Mouse (Mus musculus): ENCODE measurements at regions not wholly inside any gene's neighbourhood (a gene's known extent, or its start where the extent isn't known, plus 50 kb on each side); places are given as distances from the start of the nearest gene placed in this dataset.

DNA sequence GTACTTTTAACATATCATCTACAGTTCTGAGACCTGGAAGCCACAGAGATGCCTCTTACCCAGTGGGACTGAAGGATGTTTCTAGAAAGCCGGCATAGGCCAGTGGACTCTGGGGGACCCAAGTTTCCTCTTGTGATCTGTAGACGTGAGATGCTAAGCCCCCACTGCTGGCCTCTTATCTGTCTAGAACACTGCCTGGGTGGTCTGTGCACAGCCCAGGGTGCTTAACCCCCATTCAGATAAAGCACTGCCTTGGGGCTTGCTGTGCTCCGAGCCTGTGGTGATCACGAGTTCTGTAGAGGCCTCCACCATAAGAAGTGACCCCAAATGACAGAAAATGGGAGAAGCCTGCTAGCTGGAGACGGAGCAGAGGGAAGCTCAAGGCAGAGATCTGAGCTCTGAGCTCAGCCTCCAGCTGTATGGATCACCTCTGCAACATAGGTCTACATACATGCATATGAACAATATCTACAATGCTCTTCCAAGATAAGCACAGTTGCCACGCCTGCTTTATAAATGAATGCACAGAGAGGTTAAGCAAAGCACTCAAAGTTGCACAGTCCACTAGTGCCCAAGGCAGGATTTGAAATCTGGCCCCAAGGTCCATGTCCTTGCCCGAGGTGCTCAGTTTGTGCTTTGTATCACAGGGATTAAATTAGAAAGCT, 137.7 kb upstream of the Ubl3 start:
- Histone ChIP-seq H3K4me2 (ENCODE audit: insufficient read depth, low read depth, poor library complexity, severe bottlenecking) (no peak overlapping the region), H3K4me3 (replicated peaks in 1 of 3; ENCODE audit: low read depth in 2 of 3, low read length in 2 of 3, poor library complexity in 1 of 3) (no peak overlapping the region), H3K9ac (ENCODE audit: insufficient read depth, low read depth) (no peak overlapping the region), H3K79me2 (replicated peaks; ENCODE audit: control insufficient read depth, extremely low read depth, insufficient read depth, poor library complexity, severe bottlenecking) (no peaks in the 10 kb centered on the region), H3K36me3 (replicated peaks in 1 of 2; ENCODE audit: control insufficient read depth in 1 of 2, insufficient read depth in 1 of 2, low read length in 1 of 2) (no peaks in the 10 kb centered on the region), H3K27me3 (replicated peaks) (no peaks in the 10 kb centered on the region), H3K9me3 (replicated peaks; ENCODE audit: low read length) (peaks cover under 1% of the 10 kb centered on the region), H3K4me1 (ENCODE audit: control insufficient read depth in 1 of 2, insufficient read depth in 2 of 2) (peaks cover 7 to 20% of the 10 kb centered on the region in 2 experiments; a peak in 3 of 4 replicates), H3K27ac (ENCODE audit: insufficient read depth, low read depth) (no peak overlapping the region)
- DNase-seq (ENCODE audit: extremely low read depth), result no peak
- TF ChIP-seq SIN3A (IDR thresholded peaks at IDR 0.05; ENCODE audit: low read length), result no peak
- in situ Hi-C loops (cut with MboI; ENCODE audit: low pct_ligation_motif_present, low pct_unique_long_range_greater_than_20kb, low sequenced_read_pairs), result no loop called here
- dilution Hi-C loops (cut with MboI; ENCODE audit: extremely low pct_ligation_motif_present, extremely low pct_unique_long_range_greater_than_20kb, low sequenced_read_pairs), result no loop called here

DNA sequence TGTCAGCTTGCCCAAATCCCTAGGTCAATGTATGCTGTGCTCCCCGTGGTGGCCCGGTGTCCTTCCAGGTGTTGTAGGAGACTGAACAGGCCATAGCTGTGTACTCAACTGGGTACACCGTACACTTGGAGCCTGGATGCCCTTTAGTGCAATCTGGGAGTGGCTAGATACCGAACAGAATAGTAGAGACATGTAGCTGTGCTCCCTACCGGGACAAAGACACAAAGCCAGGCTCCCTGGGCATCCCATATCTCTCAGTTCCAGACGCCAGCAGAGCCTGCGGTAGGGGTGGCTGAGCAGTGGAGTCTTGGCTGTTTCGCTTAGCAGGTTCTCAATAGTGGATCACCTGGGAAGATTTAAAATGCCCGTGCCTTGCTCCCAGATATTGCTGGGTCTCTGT, 136.7 kb upstream of the Ubl3 start:
- Histone ChIP-seq H3K9me3 (replicated peaks; ENCODE audit: low read length) (peaks cover 5% of the 10 kb centered on the region), H3K4me3 (replicated peaks in 1 of 3; ENCODE audit: low read depth in 2 of 3, low read length in 2 of 3, poor library complexity in 1 of 3) (no peak overlapping the region), H3K79me2 (replicated peaks; ENCODE audit: control insufficient read depth, extremely low read depth, insufficient read depth, poor library complexity, severe bottlenecking) (no peaks in the 10 kb centered on the region), H3K27ac (ENCODE audit: insufficient read depth, low read depth) (no peak overlapping the region), H3K27me3 (replicated peaks) (no peaks in the 10 kb centered on the region), H3K36me3 (replicated peaks in 1 of 2; ENCODE audit: control insufficient read depth in 1 of 2, insufficient read depth in 1 of 2, low read length in 1 of 2) (no peaks in the 10 kb centered on the region), H3K4me1 (ENCODE audit: control insufficient read depth in 1 of 2, insufficient read depth in 2 of 2) (peaks cover 7 to 20% of the 10 kb centered on the region in 2 experiments; a peak in 3 of 4 replicates), H3K4me2 (ENCODE audit: insufficient read depth, low read depth, poor library complexity, severe bottlenecking) (no peak overlapping the region), H3K9ac (ENCODE audit: insufficient read depth, low read depth) (no peak overlapping the region)
- in situ Hi-C loops (cut with MboI; ENCODE audit: low pct_ligation_motif_present, low pct_unique_long_range_greater_than_20kb, low sequenced_read_pairs), result no loop called here
- TF ChIP-seq BHLHE40 (IDR thresholded peaks at IDR 0.05; ENCODE audit: low read depth, low read length) (no peak), IRF4 (IDR thresholded peaks at IDR 0.05; ENCODE audit: low read depth, low read length) (no peak), NELFE (IDR thresholded peaks at IDR 0.05; ENCODE audit: low read depth, low read length) (no peak), SMC3 (IDR thresholded peaks at IDR 0.05; ENCODE audit: low read depth, low read length) (no peak), SIN3A (IDR thresholded peaks at IDR 0.05; ENCODE audit: low read length) (no peak), MXI1 (IDR thresholded peaks at IDR 0.05; ENCODE audit: low read depth, low read length) (no peak), USF1 (IDR thresholded peaks at IDR 0.05; ENCODE audit: low read depth, low read length) (no peak), MAFK (IDR thresholded peaks at IDR 0.05; ENCODE audit: insufficient replicate concordance, low read length) (no peak), ZKSCAN1 (IDR thresholded peaks at IDR 0.05; ENCODE audit: borderline replicate concordance, low read depth, low read length) (no peak), PAX5 (IDR thresholded peaks at IDR 0.05; ENCODE audit: low read length) (no peak), E2F4 (IDR thresholded peaks at IDR 0.05; ENCODE audit: insufficient replicate concordance, low read depth, low read length) (no peak), POLR2A (IDR thresholded peaks at IDR 0.05; ENCODE audit: low read depth, low read length) (no peak)
- dilution Hi-C loops (cut with MboI; ENCODE audit: extremely low pct_ligation_motif_present, extremely low pct_unique_long_range_greater_than_20kb, low sequenced_read_pairs), result no loop called here
- DNase-seq (ENCODE audit: extremely low read depth), result no peak

DNA sequence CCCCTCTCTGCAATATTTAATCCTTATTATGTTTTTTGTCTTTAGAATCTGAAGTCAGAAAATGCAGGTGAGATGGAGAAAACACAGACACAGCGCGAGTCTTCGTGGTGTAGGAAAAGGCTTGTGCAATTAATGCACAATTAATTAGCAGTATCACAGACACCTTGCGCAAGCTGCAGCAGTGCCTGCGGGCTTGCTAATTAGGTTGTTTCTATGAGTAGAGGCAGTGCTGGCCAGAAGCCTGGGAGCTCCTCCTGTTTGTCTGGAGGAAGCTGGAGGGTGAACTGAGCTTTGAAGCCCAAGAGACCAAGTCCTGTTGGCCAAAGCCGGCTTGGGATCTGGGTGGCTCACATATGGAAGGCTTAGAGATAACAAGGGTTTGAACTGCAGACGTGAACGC, 135.9 kb upstream of the Ubl3 start:
- H3K9ac ChIP-seq (ENCODE audit: insufficient read depth, low read depth), result no peak overlapping the region
- H3K9me3 ChIP-seq (replicated peaks; ENCODE audit: low read length), result peaks cover 5% of the 10 kb centered on the region
- H3K4me2 ChIP-seq (ENCODE audit: insufficient read depth, low read depth, poor library complexity, severe bottlenecking), result no peak overlapping the region
- no peak for DNase-seq (ENCODE audit: extremely low read depth)
- TF ChIP-seq JUND (conservative IDR thresholded peaks at IDR 0.05; ENCODE audit: low read depth, low read length) (no peak), MXI1 (IDR thresholded peaks at IDR 0.05; ENCODE audit: low read depth, low read length) (no peak), CHD1 (IDR thresholded peaks at IDR 0.05; ENCODE audit: low read depth, low read length) (no peak), ZC3H11A (IDR thresholded peaks at IDR 0.05; ENCODE audit: low read depth, low read length) (no peak), JUN (IDR thresholded peaks at IDR 0.05; ENCODE audit: insufficient read depth, low read depth, low read length) (no peak), UBTF (IDR thresholded peaks at IDR 0.05; ENCODE audit: low read depth, low read length) (no peak), IRF4 (IDR thresholded peaks at IDR 0.05; ENCODE audit: low read depth, low read length) (no peak), USF2 (conservative IDR thresholded peaks at IDR 0.05; ENCODE audit: low read depth, low read length) (no peak), ZNF384 (IDR thresholded peaks at IDR 0.05; ENCODE audit: low read depth, low read length) (no peak), ETS1 (conservative IDR thresholded peaks at IDR 0.05; ENCODE audit: low read depth, low read length) (no peak), SMC3 (IDR thresholded peaks at IDR 0.05; ENCODE audit: low read depth, low read length) (no peak), ELF1 (IDR thresholded peaks at IDR 0.05; ENCODE audit: low read depth, low read length) (no peak)
- no peaks in the 10 kb centered on the region for H3K27me3 ChIP-seq (replicated peaks)
- no peaks in the 10 kb centered on the region for H3K36me3 ChIP-seq (replicated peaks in 1 of 2; ENCODE audit: control insufficient read depth in 1 of 2, insufficient read depth in 1 of 2, low read length in 1 of 2)
- dilution Hi-C loops (cut with MboI; ENCODE audit: extremely low pct_ligation_motif_present, extremely low pct_unique_long_range_greater_than_20kb, low sequenced_read_pairs) (no loop called here), in situ Hi-C loops (cut with MboI; ENCODE audit: low pct_ligation_motif_present, low pct_unique_long_range_greater_than_20kb, low sequenced_read_pairs) (no loop called here)
- H3K4me1 ChIP-seq (ENCODE audit: control insufficient read depth in 1 of 2, insufficient read depth in 2 of 2), result peaks cover 7 to 20% of the 10 kb centered on the region in 2 experiments; a peak in 3 of 4 replicates
- no peak overlapping the region for H3K4me3 ChIP-seq (replicated peaks in 1 of 3; ENCODE audit: low read depth in 2 of 3, low read length in 2 of 3, poor library complexity in 1 of 3)
- H3K27ac ChIP-seq (ENCODE audit: insufficient read depth, low read depth), result no peak overlapping the region
- H3K79me2 ChIP-seq (replicated peaks; ENCODE audit: control insufficient read depth, extremely low read depth, insufficient read depth, poor library complexity, severe bottlenecking), result no peaks in the 10 kb centered on the region

Measured in CH12.LX (cell line).